Mouse (Mus musculus) E14TG2a.4 (cell line): ENCODE results near the gene Txndc9.

ENCODE experiments used
- H3K27me3 ChIP-seq: 2 replicates; pipeline ENCODE4 v1.6.1; 2014; ENCODE audit warnings: low read length, control low read depth; ENCODE audit not compliant: insufficient read depth
- H3K36me3 ChIP-seq: 2 replicates; pipeline ENCODE4 v1.6.1; 2014; ENCODE audit warnings: low read length, control low read depth; ENCODE audit not compliant: insufficient read depth
- H3K4me1 ChIP-seq: replicated peaks from 2 replicates; pipeline ENCODE4 v1.6.1; 2014; ENCODE audit warnings: low read depth, low read length, control low read depth
- H3K4me3 ChIP-seq: replicated peaks from 2 replicates; pipeline ENCODE4 v1.5.1; 2014; ENCODE audit warnings: mild to moderate bottlenecking, low read length
- H3K9me3 ChIP-seq: 2 replicates; pipeline ENCODE4 v1.6.1; 2014; ENCODE audit warnings: low read length, control low read depth
- CTCF ChIP-seq: conservative IDR thresholded peaks from 2 replicates; pipeline ENCODE4 v1.5.1; 2014; ENCODE audit warnings: low read length
- NANOG ChIP-seq: IDR thresholded peaks from 2 replicates; pipeline ENCODE4 v1.6.1; 2014; ENCODE audit warnings: borderline replicate concordance, low read length, mixed read lengths
- POU5F1 ChIP-seq: IDR thresholded peaks from 2 replicates; pipeline ENCODE4 v1.6.1; 2014; ENCODE audit warnings: low read length, borderline replicate concordance

Gene Txndc9

DNA sequence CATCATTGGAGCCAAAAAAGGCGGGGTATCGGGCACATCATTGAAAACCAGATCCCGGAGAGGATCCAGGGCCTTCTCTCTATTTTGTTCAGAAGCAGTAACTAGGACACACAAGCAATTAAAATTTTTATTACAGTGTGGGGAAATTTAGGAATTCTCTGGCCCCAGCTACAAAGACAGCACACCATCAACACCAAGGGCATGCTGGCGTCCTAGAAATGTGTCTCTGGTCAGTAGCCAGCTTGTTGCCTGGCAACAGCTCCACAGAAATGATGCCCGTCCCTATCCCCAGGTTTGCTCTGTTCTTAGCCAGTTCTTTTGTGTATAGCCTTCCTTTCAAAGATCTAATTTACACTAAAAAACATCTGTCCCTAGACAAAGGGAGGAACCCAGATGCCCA, 38.2 kb downstream of the Txndc9 start:
- no peak for TF ChIP-seq CTCF
- TF ChIP-seq NANOG, result no peak
- no peak for TF ChIP-seq POU5F1
- H3K27me3 ChIP-seq, result no peaks in the 10 kb centered on the region
- H3K36me3 ChIP-seq, result no peaks in the 10 kb centered on the region
- peaks cover 1% of the 10 kb centered on the region; the same call in 1 of the 2 replicates for H3K9me3 ChIP-seq
- H3K4me1 ChIP-seq, result peaks cover 49% of the 10 kb centered on the region
- no peak overlapping the region for H3K4me3 ChIP-seq

DNA sequence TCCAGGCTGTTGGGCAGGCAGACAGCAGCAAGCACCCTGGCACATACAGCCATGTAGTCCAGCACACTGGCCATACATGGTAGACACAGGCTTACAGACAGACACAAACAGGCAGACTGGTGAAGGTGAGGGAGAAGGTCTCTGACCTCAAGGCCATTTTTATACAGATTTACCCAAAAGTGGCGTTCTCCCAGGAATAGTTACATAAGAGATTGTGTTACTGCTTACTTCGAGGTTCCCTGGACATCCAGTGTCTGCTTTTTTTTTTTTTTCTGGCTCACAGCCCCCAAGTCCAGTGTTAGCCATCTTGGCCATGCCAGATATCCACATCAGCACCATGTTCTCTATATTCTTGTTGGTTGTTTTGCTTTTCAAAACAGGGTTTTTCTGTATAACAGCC, 39.2 kb downstream of the Txndc9 start:
- Histone ChIP-seq H3K4me3 (no peak overlapping the region), H3K27me3 (no peaks in the 10 kb centered on the region), H3K4me1 (peaks cover 49% of the 10 kb centered on the region), H3K9me3 (peaks cover 5% of the 10 kb centered on the region), H3K36me3 (no peaks in the 10 kb centered on the region)
- TF ChIP-seq NANOG (no peak), CTCF (no peak), POU5F1 (no peak)

DNA sequence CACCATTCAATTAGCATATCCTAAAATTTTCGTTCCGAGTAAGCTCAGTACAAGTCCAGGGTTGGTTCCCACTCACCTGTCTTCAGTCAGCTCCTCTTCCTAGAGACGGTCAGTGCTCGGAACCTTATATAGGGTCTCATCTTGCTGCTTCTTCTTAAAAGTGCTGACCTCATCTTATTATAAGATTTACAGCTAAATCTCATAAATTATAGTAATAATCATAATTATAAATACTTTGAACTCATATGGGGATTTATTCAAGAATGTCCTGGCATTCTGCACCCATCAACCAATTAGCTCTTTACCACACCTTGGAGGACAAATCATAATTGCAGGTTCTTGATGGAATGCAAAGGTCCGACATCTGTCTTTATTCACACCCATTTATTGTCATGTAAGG, 40.0 kb downstream of the Txndc9 start, which contains the start of gene Lyg1:
TSS of gene Lyg1 (minus strand) at position 101 of the 400 bp plus-strand sequence.
- Histone ChIP-seq H3K9me3 (peaks cover 7% of the 10 kb centered on the region), H3K36me3 (no peaks in the 10 kb centered on the region), H3K4me1 (peaks cover 49% of the 10 kb centered on the region), H3K4me3 (no peak within 1 kb of the TSS), H3K27me3 (no peaks in the 10 kb centered on the region)
- no peak for TF ChIP-seq POU5F1
- TF ChIP-seq NANOG, result no peak
- TF ChIP-seq CTCF, result no peak

DNA sequence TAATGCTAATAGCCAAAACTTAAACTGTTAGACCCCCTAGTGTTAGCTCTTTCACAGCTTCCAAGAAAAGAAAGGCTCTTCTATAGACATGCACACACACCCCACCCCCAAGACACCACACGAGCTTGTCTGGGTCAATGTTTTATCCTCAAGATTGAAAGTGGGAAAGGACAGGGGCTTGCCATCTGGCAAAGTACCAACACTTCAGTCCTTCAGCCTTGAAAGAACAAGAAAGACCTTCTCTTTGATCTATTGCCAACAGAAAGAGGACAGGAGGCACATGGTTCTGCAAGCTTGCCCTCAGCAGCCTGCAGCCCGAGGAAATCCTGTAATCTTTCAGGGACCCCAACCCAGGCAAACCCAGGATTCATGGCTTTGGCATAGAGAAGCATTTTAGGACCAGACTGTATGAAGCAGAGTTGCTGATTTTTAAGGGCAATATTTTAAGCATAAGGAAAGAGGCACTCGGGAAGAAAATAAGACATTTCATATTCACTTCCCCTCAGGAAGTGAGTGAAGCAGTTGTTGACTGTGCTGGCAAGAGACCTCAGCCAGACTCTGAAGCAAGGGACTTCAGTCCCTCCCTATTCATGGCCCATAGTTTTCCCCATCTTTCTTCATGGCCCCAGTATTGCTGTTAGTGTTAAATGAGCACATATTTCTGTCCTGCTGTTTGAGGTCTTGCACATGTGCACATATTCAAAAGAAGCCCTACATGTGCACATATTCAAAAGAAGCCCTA, 40.8 kb downstream of the Txndc9 start:
- Histone ChIP-seq H3K9me3 (peaks cover 14% of the 10 kb centered on the region), H3K36me3 (no peaks in the 10 kb centered on the region), H3K4me1 (peaks cover 49% of the 10 kb centered on the region), H3K27me3 (no peaks in the 10 kb centered on the region), H3K4me3 (no peak overlapping the region)
- TF ChIP-seq POU5F1, result no peak

- Histone ChIP-seq H3K4me3 (no peak overlapping the region), H3K36me3 (no peaks in the 10 kb centered on the region), H3K9me3 (peaks cover 30% of the 10 kb centered on the region), H3K4me1 (peaks cover 44% of the 10 kb centered on the region), H3K27me3 (no peaks in the 10 kb centered on the region)
- no peak for TF ChIP-seq CTCF
- TF ChIP-seq NANOG, result no peak
- no peak for TF ChIP-seq POU5F1
Observed at GRCm38 (mm10) chr1:37955251-37955650, 42.4 kb downstream of the Txndc9 start.

DNA sequence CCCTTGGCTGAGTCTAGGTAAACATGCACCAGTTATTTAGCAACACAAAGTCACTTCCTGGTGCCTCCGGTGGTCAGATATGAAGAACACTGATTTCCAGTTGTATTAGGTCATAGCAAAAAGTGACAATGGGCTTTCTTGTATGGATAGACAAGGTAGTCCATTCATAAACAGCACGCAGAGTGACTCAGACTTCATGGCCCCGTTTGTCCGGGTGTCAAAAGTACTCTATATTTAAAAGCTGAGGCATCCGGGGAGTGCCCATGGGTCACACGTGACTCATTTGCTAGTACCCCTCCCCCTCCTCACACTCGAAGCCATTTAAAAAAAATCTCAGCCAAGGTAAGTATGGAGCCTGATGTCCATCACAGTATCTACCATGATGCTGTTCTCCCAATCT, 42.9 kb downstream of the Txndc9 start:
- Histone ChIP-seq H3K36me3 (no peaks in the 10 kb centered on the region), H3K4me3 (no peak overlapping the region), H3K9me3 (peaks cover 30% of the 10 kb centered on the region), H3K4me1 (peaks cover 41% of the 10 kb centered on the region), H3K27me3 (no peaks in the 10 kb centered on the region)
- TF ChIP-seq NANOG, result no peak
- TF ChIP-seq POU5F1, result no peak
- no peak for TF ChIP-seq CTCF

- Histone ChIP-seq H3K4me3 (no peak overlapping the region), H3K36me3 (no peaks in the 10 kb centered on the region), H3K27me3 (peaks cover 8% of the 10 kb centered on the region; the same call in 1 of the 2 replicates), H3K9me3 (peaks cover 25% of the 10 kb centered on the region), H3K4me1 (peaks cover 19% of the 10 kb centered on the region)
- TF ChIP-seq CTCF, result no peak
- TF ChIP-seq NANOG, result no peak
- TF ChIP-seq POU5F1, result no peak
Observed at GRCm38 (mm10) chr1:37948906-37949305, 48.8 kb downstream of the Txndc9 start.
